In the genomic region with DNA sequence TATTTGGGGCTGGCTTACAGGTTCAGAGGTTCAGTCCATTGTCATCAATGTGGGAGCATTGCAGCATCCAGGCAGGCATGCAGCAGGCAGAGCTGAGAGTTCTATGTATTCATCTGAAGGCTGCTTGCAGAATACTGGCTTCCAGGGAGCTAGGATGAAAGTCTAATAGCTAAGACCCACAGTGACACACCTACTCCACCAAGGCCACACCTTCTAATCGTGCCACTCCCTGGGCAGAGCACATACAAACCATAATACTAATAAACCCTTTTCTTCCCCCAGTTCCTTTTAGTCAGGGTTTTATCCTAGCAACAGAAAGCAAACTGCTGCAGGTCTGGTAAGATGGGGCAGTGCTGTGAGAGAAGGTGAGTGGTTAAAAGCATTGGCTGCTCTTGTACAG, we compare ENCODE assay signal across 21 mouse cellular contexts. TPM values are rescaled to one million over a fixed set of nuclear protein-coding genes. Genes with fewer than 3 reads are reported as not detected.
DNase-seq lines count a peak whose midpoint lies in the region; ATAC-seq and TF ChIP-seq lines count a peak whose summit lies in the region.
"Had no signal": no experiment of that assay in that cellular context is flagged by ENCODE, and none has a peak within 500 bp of the region (broad histone marks: within the 10 kb centered on the region; RNA-seq: fewer than 3 reads in every experiment).

No protein-coding gene starts in this region.

- H3K4me3 ChIP-seq in liver, embryonic 11.5 days (ENCODE audit: low read depth, low read length) = no peak overlapping the region
- no peak overlapping the region for H3K4me3 ChIP-seq in intestine, embryonic 14.5 days (ENCODE audit: low read depth, low read length)
- H3K4me3 ChIP-seq in liver, embryonic 16.5 days (ENCODE audit: low read depth, low read length) = no peak overlapping the region
- no peak overlapping the region for H3K4me3 ChIP-seq in stomach, postnatal 0 days (ENCODE audit: low read depth, low read length)
- H3K4me3 ChIP-seq: embryonic facial prominence, embryonic 12.5 days; gastrocnemius, adult 2 months; heart, embryonic 13.5 days had no signal

- no peaks in the 10 kb centered on the region for H3K9me3 ChIP-seq in liver, embryonic 11.5 days (ENCODE audit: control insufficient read depth, low read length)
- H3K9me3 ChIP-seq in intestine, embryonic 14.5 days (ENCODE audit: control insufficient read depth, low read length) = no peaks in the 10 kb centered on the region
- H3K9me3 ChIP-seq in liver, embryonic 16.5 days (replicated peaks; ENCODE audit: control insufficient read depth, low read length) = no peaks in the 10 kb centered on the region
- no peaks in the 10 kb centered on the region for H3K9me3 ChIP-seq in stomach, postnatal 0 days (ENCODE audit: control insufficient read depth, low read length)
- H3K9me3 ChIP-seq: embryonic facial prominence, embryonic 12.5 days; G1E; heart, embryonic 13.5 days had no signal

- no peaks in the 10 kb centered on the region for H3K4me1 ChIP-seq in liver, embryonic 11.5 days (replicated peaks; ENCODE audit: control insufficient read depth, insufficient read depth, low read length)
- H3K4me1 ChIP-seq in intestine, embryonic 14.5 days (replicated peaks; ENCODE audit: control insufficient read depth, insufficient read depth, low read length) = 0 out of 2 replicates have a peak, but pooled peaks cover 1% of the 10 kb centered on the region
- peaks cover 17% of the 10 kb centered on the region for H3K4me1 ChIP-seq in liver, embryonic 16.5 days (ENCODE audit: control insufficient read depth, low read depth, low read length)
- H3K4me1 ChIP-seq in stomach, postnatal 0 days (replicated peaks; ENCODE audit: control insufficient read depth, insufficient read depth) = 0 out of 2 replicates have a peak, but pooled peaks cover 2% of the 10 kb centered on the region

- no peak for ATAC-seq in liver, embryonic 11.5 days (replicated peaks; ENCODE audit: low FRiP score)
- ATAC-seq in intestine, embryonic 14.5 days (replicated peaks; ENCODE audit: low FRiP score, low TSS enrichment, low read depth) = 0 out of 2 replicates have a peak, but pooled peaks have one; percentile 27
- peak; percentile 37; the same call in 1 of the 2 replicates for ATAC-seq in liver, embryonic 16.5 days (ENCODE audit: low read depth)
- peak; percentile 72; the same call in 1 of the 2 replicates for ATAC-seq in stomach, postnatal 0 days (ENCODE audit: low FRiP score, low TSS enrichment)
- ATAC-seq: CD4-positive, CD25-positive, alpha-beta regulatory T cell, adult 4 months; forebrain, embryonic 14.5 days had no signal

- H3K4me2 ChIP-seq in liver, embryonic 11.5 days = no peak overlapping the region
- no peak overlapping the region for H3K4me2 ChIP-seq in intestine, embryonic 14.5 days (ENCODE audit: low read length)
- H3K4me2 ChIP-seq in liver, embryonic 16.5 days (ENCODE audit: low read depth, low read length) = no peak overlapping the region
- H3K4me2 ChIP-seq in stomach, postnatal 0 days (replicated peaks; ENCODE audit: low read depth) = no peak overlapping the region
- H3K4me2 ChIP-seq: embryonic facial prominence, embryonic 12.5 days; heart, embryonic 13.5 days had no signal

- DNase-seq in liver = peak; percentile 14
- no peak for DNase-seq in liver, embryonic 11.5 days (ENCODE audit: low spot score)
- no peak for DNase-seq in intestine, embryonic 14.5 days (ENCODE audit: low spot score)
- DNase-seq in stomach, postnatal 0 days (ENCODE audit: low spot score) = peak; percentile 30
- DNase-seq in thymus, postnatal 14 days = no peak
- no peak for DNase-seq in thymus, postnatal 4 days
- DNase-seq: adrenal gland, postnatal 10 days; B cell, adult 2 months; cerebellum, adult 11 months; cerebellum, adult 9-10 months; cerebellum, postnatal 25 days; gastrocnemius, adult 2 months; gastrocnemius, postnatal 36 days; heart, adult 11 months; heart, postnatal 36 days had no signal

- WGBS in liver, embryonic 11.5 days = 86% methylated on average over 1 of the region's 1 CpGs
- 81% methylated on average over 1 of the region's 1 CpGs for WGBS in intestine, embryonic 14.5 days
- 42% methylated on average over 1 of the region's 1 CpGs for WGBS in liver, embryonic 16.5 days (ENCODE audit: insufficient replicate concordance)
- WGBS in stomach, postnatal 0 days = 58% methylated on average over 1 of the region's 1 CpGs

- TF ChIP-seq EP300 in stomach, postnatal 0 days (optimal IDR thresholded peaks at IDR 0.05) = no peak

- no peak overlapping the region for H3K27ac ChIP-seq in liver, embryonic 11.5 days (ENCODE audit: low read depth, low read length)
- no peak overlapping the region for H3K27ac ChIP-seq in intestine, embryonic 14.5 days (ENCODE audit: low read depth)
- H3K27ac ChIP-seq in liver, embryonic 16.5 days (ENCODE audit: low read length) = no peak overlapping the region
- no peak overlapping the region for H3K27ac ChIP-seq in stomach, postnatal 0 days (replicated peaks)
- H3K27ac ChIP-seq: embryonic facial prominence, embryonic 12.5 days; gastrocnemius, adult 2 months; heart, embryonic 13.5 days had no signal

- H3K9ac ChIP-seq in liver, embryonic 11.5 days (ENCODE audit: low read depth, low read length) = no peak overlapping the region
- no peak overlapping the region for H3K9ac ChIP-seq in intestine, embryonic 14.5 days (ENCODE audit: low read length)
- no peak overlapping the region for H3K9ac ChIP-seq in liver, embryonic 16.5 days (ENCODE audit: low read depth, low read length)
- H3K9ac ChIP-seq in stomach, postnatal 0 days (ENCODE audit: low read length) = no peak overlapping the region
- H3K9ac ChIP-seq: embryonic facial prominence, embryonic 12.5 days; heart, embryonic 13.5 days had no signal

- no peaks in the 10 kb centered on the region for H3K27me3 ChIP-seq in liver, embryonic 11.5 days (replicated peaks; ENCODE audit: control insufficient read depth, insufficient read depth, low read length)
- no peaks in the 10 kb centered on the region for H3K27me3 ChIP-seq in intestine, embryonic 14.5 days (replicated peaks; ENCODE audit: control insufficient read depth, insufficient read depth, low read length)
- H3K27me3 ChIP-seq in liver, embryonic 16.5 days (ENCODE audit: control insufficient read depth, insufficient read depth, low read depth, low read length) = no peaks in the 10 kb centered on the region
- no peaks in the 10 kb centered on the region for H3K27me3 ChIP-seq in stomach, postnatal 0 days (ENCODE audit: control insufficient read depth, insufficient read depth, low read length)
- H3K27me3 ChIP-seq: embryonic facial prominence, embryonic 12.5 days; heart, embryonic 13.5 days had no signal

- TF ChIP-seq CTCF in stomach, postnatal 0 days (IDR thresholded peaks at IDR 0.05; ENCODE audit: low read depth) = no peak

- peaks cover 20% of the 10 kb centered on the region; the same call in 1 of the 2 replicates for H3K36me3 ChIP-seq in liver, embryonic 11.5 days (ENCODE audit: control insufficient read depth, insufficient read depth, low read length)
- H3K36me3 ChIP-seq in intestine, embryonic 14.5 days (ENCODE audit: control insufficient read depth, insufficient read depth, low read length) = peaks cover 85% of the 10 kb centered on the region
- H3K36me3 ChIP-seq in liver, embryonic 16.5 days (ENCODE audit: control insufficient read depth, insufficient read depth) = no peaks in the 10 kb centered on the region
- no peaks in the 10 kb centered on the region; the same call in 1 of the 2 replicates for H3K36me3 ChIP-seq in stomach, postnatal 0 days (ENCODE audit: control insufficient read depth, insufficient read depth, low read length)

RNA-seq across cellular contexts. Expression of gene Naa35, which starts 7.6 kb away (rescaled TPM):
- 53.6 and 59.7 TPM in 2 replicates for polyA plus RNA-seq in liver, embryonic 11.5 days (2014; fragmentation: Nextera tagmentation; extraction: Ambion mirVana)
- polyA plus RNA-seq in intestine, embryonic 14.5 days (2014; fragmentation: Nextera tagmentation; extraction: Ambion mirVana) = 79.6 and 83.3 TPM in 2 replicates
- 22.1 and 23.0 TPM in 2 replicates for polyA plus RNA-seq in liver, embryonic 16.5 days (2015; fragmentation: Nextera tagmentation; extraction: Ambion mirVana)
- polyA plus RNA-seq in stomach, postnatal 0 days (2015; fragmentation: Nextera tagmentation; extraction: Ambion mirVana) = 58.8 and 63.2 TPM in 2 replicates

RNA-seq across cellular contexts. Expression of gene Agtpbp1, which starts 7.6 kb away (rescaled TPM):
- polyA plus RNA-seq in liver, embryonic 11.5 days (2014; fragmentation: Nextera tagmentation; extraction: Ambion mirVana) = 15.6 and 16.9 TPM in 2 replicates
- 22.5 and 26.7 TPM in 2 replicates for polyA plus RNA-seq in intestine, embryonic 14.5 days (2014; fragmentation: Nextera tagmentation; extraction: Ambion mirVana)
- 7.3 and 9.0 TPM in 2 replicates for polyA plus RNA-seq in liver, embryonic 16.5 days (2015; fragmentation: Nextera tagmentation; extraction: Ambion mirVana)
- polyA plus RNA-seq in stomach, postnatal 0 days (2015; fragmentation: Nextera tagmentation; extraction: Ambion mirVana) = 10.2 and 12.4 TPM in 2 replicates

Comparison
In these comparisons a context has a peak if more than half of its experiments do, and no peak if none do; other contexts are left out.
1. DNase-seq: peak in liver (single experiment) and stomach, postnatal 0 days (single experiment); none in liver, embryonic 11.5 days (single experiment), intestine, embryonic 14.5 days (single experiment), thymus, postnatal 14 days (single experiment) and thymus, postnatal 4 days (single experiment).